Mouse (Mus musculus): ENCODE results near the gene 1700001L19Rik.

GRCm38 (mm10) chr13:68583961-68584360 lies 13.3 kb upstream of the 1700001L19Rik start:
- TF ChIP-seq POLR2A (IDR thresholded peaks at IDR 0.05; ENCODE audit: extremely low read depth, insufficient read depth, low read length): no peak
- TF ChIP-seq CTCF (IDR thresholded peaks at IDR 0.05; ENCODE audit: low read depth, low read length): no peak
